Mouse (Mus musculus) cortical plate, adult 2 months (tissue): ENCODE results near the gene Efna5.

Experiments used
- CTCF ChIP-seq: fragments of 200-500 bp; IDR thresholded peaks from 2 replicates; pipeline ENCODE4 v1.5.1; 2011; ENCODE audit warnings: mild to moderate bottlenecking, control low read depth, low read length; ENCODE audit not compliant: insufficient read depth; ENCODE audit errors: extremely low read depth
- POLR2A ChIP-seq: fragments of 200-500 bp; IDR thresholded peaks from 2 replicates; pipeline ENCODE4 v1.6.1; 2011; ENCODE audit warnings: mild to moderate bottlenecking, low read length, control low read depth; ENCODE audit not compliant: insufficient read depth; ENCODE audit errors: extremely low read depth

DNA sequence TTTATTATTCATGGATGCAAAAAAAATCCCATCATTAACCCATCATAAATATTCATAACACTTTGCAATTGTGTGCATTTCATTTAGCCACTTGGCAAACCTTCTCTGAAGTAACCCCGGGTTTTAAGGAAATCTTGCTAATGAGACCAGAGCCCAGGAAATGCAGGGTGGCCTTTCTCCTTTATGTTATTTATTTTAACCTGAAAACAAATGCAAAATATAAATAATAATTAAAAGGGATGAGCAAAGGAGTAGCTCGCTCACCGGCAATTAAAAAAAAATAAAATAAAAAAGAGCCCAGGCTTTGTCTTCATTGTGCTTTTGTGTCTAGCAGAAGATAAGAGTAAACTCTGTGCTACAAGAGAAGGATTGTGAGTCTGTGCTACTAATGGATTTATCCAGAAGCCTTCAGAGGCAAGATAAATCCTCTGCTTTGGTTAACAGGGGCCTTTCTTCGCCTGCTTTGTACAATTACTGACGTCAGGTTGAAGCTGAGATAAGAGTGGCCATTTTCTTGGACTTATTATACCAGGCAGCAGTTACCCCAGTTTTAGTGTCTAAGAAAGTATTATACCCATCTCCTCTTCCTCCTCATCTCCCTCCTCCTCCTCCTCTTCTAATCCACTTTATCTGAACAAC is 288.6 kb downstream of the Efna5 start:
- TF ChIP-seq CTCF (no peak), POLR2A (no peak)
